Mouse (Mus musculus): ENCODE measurements around the gene Vasn.

Vasn gene

GRCm38 (mm10) chr16:4607818-4608531 is 31.8 kb upstream of the Vasn start:
- peak; percentile 85 to 87 for DNase-seq

GRCm38 (mm10) chr16:4608532-4609059 is 31.1 kb upstream of the Vasn start:
- no peak for DNase-seq

- no peak for DNase-seq
These were observed 28.5 kb upstream of the Vasn start for GRCm38 (mm10) chr16:4611193-4611592.

DNA sequence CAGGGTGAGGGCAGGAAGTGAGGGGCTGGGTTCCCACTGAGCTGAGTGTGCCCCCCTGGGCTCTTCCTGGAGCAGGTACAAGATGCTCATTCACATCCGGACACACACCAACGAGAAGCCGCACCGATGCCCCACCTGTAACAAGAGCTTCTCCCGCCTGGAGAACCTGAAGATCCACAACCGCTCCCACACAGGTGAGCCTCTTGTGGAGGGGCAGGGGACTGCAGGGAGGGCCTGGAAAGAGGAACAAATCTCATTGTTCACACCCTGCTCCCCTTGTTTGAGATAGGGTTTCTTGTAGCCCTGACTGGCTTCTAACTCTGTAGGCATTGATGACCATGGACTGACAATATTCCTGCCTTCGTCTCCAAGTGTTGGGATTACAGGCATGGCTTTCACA is 28.1 kb upstream of the Vasn start:
- no peak for DNase-seq

DNA sequence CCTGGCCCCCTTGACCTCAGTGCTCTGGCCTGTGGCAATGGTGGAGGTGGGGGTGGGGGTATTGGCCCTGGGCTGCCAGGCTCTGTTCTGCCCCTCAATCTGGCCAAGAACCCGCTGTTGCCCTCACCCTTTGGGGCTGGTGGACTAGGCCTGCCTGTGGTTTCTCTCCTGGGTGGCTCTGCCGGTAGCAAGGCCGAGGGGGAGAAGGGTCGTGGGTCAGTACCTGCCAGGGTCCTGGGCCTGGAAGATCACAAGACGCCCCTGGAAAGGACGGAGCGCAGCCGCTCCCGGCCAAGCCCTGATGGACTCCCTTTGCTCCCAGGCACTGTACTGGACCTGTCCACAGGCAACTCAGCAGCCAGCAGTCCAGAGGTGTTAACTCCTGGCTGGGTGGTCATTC is 26.0 kb upstream of the Vasn start:
- DNase-seq: no peak

GRCm38 (mm10) chr16:4614639-4615038 is 25.1 kb upstream of the Vasn start:
- peak; percentile 85 to 92 for DNase-seq

DNA sequence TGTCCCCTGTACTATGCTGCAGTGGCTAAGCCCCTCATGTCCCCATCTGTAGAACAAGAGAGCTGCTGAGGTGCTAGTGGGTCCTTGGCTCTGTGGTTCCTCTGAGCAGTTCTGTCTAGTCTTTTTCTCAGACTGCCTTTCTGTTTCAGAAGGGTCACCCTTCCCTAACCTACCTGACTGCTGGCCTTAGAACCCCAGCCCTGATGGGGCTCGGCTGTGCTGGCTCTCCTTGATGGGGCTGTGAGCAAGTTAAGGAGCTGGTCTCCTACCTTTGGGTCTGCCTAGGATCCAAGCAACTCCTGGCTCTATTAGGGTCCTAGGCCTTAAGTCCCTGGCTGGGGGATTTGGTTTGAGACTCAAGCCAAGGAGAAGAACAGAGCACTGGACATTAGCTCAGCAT is 24.4 kb upstream of the Vasn start:
- no peak for DNase-seq

DNA sequence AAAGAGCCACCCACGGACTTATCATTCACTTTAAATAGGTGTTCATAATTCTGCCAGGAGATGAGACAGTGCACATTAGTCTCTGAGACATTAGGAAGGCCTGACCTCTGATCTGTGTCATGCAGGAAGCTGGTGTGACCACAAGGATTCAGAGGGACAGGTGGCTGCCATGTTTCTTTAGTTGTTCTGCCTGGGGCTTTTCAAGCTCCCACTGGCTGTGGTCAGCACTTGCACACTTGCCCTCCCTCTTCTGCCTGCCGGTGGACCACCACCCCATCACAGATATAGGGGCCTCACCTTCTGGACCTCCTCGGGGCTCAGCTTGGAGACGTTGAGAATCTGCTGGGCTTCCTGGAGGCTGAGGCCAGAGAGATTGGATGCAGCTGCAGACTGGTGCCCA is 22.9 kb upstream of the Vasn start:
- peak in 1 of 2 experiments; percentile 15 for DNase-seq

- DNase-seq: peak in 1 of 2 experiments; percentile 13
These were observed 15.7 kb upstream of the Vasn start for GRCm38 (mm10) chr16:4624074-4624473.

DNA sequence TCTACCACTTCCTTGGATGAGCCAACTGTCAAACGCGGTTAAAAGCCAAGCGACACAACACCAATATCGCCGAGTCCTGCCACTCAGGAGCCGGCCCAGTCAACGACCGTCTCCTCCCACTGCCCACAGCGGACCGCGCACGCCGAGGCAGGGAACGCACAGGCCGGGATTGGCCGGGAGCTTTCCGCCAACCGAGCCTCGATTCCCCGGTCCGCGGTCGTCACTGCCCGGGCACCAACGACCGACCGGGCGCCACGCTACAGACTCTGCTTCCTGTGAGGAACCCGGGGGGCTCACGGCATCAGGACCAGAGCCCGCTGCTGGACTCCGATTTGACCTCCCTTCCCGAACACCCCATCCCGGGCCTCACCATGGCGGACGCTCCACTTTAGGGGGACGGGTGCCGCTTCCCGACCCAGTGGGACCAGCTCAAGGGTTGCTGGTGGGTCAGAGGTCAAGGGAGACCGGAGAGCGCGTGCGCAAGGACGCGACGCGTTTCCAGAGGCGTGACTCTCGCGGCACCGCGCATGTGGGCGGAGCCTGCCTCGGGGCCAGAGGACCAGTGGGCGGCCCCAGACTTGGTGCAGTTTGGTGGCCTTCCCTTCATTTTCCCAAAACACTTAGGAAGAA is 15.1 kb upstream of the Vasn start, which contains the start of gene Pam16:
Gene Pam16, minus strand, starts transcription at position 508 of the 630 bp plus-strand sequence.
- DNase-seq: peak; percentile 91 to 93

DNA sequence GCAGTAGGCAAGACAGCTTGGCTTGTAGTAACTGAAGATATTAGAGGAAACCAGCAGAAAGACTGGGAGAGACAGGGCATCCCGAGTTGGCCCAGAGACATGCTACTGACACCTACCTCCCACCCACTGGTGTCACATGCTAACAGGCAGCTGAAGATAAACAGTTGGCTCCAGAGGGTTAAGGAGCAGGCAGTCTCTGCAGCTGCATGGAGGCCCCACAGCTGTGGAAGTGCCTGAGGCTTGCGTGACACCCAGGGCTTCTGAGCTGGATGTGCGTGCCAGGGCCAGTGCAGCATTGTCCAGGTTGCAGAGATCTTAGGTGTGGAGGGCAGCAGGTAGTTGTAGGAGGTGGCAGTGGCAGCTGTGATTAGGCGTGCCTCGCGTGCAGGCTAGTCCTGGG is 12.6 kb upstream of the Vasn start:
- no peak for DNase-seq

- peak; percentile 63 for DNase-seq
These were observed 10.8 kb upstream of the Vasn start for GRCm38 (mm10) chr16:4628898-4629419.

- DNase-seq: peak; percentile 80 to 89
These were observed 9.8 kb upstream of the Vasn start for GRCm38 (mm10) chr16:4629950-4630349.

GRCm38 (mm10) chr16:4632050-4632449 is 7.7 kb upstream of the Vasn start:
- peak in 1 of 2 experiments; percentile 71 for DNase-seq

DNA sequence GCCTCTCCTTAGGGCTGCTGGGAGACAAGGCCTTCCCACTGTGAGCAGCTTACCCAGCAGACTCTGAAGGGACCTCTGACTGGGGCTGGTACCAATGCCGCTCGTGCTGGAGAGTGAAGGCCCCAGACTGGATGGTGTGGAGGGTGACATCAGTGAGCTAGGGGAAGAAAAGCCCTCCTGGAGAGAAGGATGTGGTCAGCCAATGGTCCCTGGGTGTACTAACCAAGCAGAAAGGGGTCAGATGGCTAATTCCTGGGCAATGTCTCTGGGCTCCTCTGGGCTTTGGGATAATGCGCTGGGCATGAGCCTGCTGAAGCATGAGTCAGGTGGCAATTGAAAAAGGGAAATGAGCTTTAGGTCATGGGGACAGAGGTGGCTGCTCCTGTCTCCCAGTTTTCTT is 6.1 kb upstream of the Vasn start:
- DNase-seq: no peak

- DNase-seq: no peak
These were observed 5.1 kb upstream of the Vasn start for GRCm38 (mm10) chr16:4634681-4635080.

DNA sequence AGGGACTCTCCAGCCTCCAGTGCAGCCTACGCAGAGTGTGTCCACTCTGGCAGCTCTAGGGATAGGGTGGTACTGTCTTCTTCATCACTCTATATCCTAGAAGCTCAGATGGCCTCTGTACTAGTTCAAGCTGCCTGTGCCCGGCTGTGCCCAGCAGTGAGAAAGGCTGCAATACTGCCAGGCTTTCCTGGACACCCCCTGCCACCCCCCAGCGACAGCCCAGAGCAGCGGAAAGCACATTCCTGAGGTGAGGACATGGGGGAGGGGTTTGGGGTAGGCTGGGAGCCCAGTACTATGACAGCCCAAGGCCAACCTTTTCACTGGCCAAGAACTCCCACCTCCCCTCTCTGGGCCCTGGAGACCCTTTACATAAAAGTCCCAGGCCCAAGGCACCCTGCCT is 4.0 kb upstream of the Vasn start:
- no peak for DNase-seq

GRCm38 (mm10) chr16:4638891-4639390 is 800 bp upstream of the Vasn start:
- no peak for DNase-seq

DNA sequence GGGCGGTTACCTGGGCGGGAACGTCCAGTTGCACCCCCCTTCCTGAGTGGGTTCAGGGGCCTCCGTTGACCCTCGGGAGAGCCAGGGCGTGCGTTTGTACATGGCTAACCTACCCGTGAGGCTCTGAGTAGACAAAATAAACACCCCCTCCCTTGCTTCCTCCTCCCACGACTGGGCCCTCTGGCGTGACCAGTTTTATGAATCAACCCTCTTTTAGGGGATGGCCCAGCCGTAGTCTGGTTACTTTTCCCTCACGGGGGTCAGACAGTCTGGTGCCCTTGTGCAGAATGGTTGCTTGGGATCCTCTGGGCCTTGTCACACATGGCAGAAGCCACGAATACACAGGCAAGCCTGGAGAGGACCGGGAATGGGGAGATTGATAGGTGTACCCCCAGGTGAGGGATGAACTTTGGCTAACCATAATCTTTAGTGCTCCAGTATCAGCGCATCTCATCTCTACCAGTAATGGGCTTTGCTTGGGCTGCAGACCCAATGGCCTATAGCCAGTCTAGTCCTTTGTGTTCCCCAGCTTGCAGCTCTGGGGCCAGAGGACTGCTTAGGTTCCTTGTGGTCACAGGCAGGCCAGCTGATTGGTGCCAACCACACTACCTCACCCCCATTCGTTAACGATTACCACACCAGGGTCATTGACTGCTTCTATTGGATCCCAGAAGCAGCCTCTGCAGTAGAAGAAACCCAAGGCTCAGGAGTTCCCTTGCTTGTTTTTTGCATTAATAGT is 695 bp downstream of the Vasn start:
- peak; percentile 88 to 92 for DNase-seq

GRCm38 (mm10) chr16:4641119-4641838 is 1.5 kb downstream of the Vasn start:
- DNase-seq: peak; percentile 32 to 46

- DNase-seq: peak; percentile 58 to 69
These were observed 2.4 kb downstream of the Vasn start for GRCm38 (mm10) chr16:4642190-4642589.

GRCm38 (mm10) chr16:4642937-4643336 is 3.2 kb downstream of the Vasn start:
- no peak for DNase-seq

Measured in kidney, adult 8-10 months (tissue).